Mouse (Mus musculus): ENCODE data around the gene Dnaaf2. TPM values are rescaled to one million over a fixed set of nuclear protein-coding genes. Genes with fewer than 3 reads are reported as not detected.
A peak's percentile ranks its signal among the peaks of the same experiment; 100 is the strongest.

The Dnaaf2 gene
- polyA plus RNA-seq (2014; fragmentation: Nextera tagmentation; extraction: Ambion mirVana): 13.2 and 13.9 TPM in 2 replicates

GRCm38 (mm10) chr12:69198164-69198535 lies at the start of gene Dnaaf2:
TSS of gene Dnaaf2 (minus strand) at chr12:69198429.
- peak within 1 kb of the TSS; percentile 94 for H3K4me3 ChIP-seq (ENCODE audit: low read depth, low read length)
- H3K27ac ChIP-seq (ENCODE audit: low read depth, low read length): peak within 1 kb of the TSS; percentile 89
- under 1% methylated on average over 18 of the region's 18 CpGs for WGBS
- no peaks in the 10 kb centered on the region for H3K27me3 ChIP-seq (ENCODE audit: control insufficient read depth, insufficient read depth, low read length)
- no peaks in the 10 kb centered on the region; the same call in 1 of the 2 replicates for H3K36me3 ChIP-seq (ENCODE audit: control insufficient read depth, insufficient read depth, low read length)
- DNase-seq (ENCODE audit: low spot score) (peak; percentile 84), ATAC-seq (ENCODE audit: low FRiP score) (peak; percentile 60)
- H3K9ac ChIP-seq (ENCODE audit: low read depth, low read length): peak within 1 kb of the TSS; percentile 88
- H3K4me1 ChIP-seq (replicated peaks; ENCODE audit: control insufficient read depth, insufficient read depth, low read length): 0 out of 2 replicates have a peak, but pooled peaks cover 2% of the 10 kb centered on the region
- H3K4me2 ChIP-seq (replicated peaks; ENCODE audit: low read depth, low read length): peak within 1 kb of the TSS; percentile 98
- H3K9me3 ChIP-seq (ENCODE audit: control insufficient read depth, low read length): no peaks in the 10 kb centered on the region

GRCm38 (mm10) chr12:69241771-69242431 lies 43.7 kb upstream of the Dnaaf2 start:
- Histone ChIP-seq H3K9me3 (ENCODE audit: control insufficient read depth, low read length) (no peaks in the 10 kb centered on the region), H3K4me3 (ENCODE audit: low read depth, low read length) (peak overlapping the region; percentile 66), H3K9ac (ENCODE audit: low read depth, low read length) (peak overlapping the region; percentile 87), H3K36me3 (ENCODE audit: control insufficient read depth, insufficient read depth, low read length) (no peaks in the 10 kb centered on the region), H3K4me2 (replicated peaks; ENCODE audit: low read depth, low read length) (peak overlapping the region; percentile 70), H3K4me1 (replicated peaks; ENCODE audit: control insufficient read depth, insufficient read depth, low read length) (no peaks in the 10 kb centered on the region), H3K27me3 (ENCODE audit: control insufficient read depth, insufficient read depth, low read length) (no peaks in the 10 kb centered on the region), H3K27ac (ENCODE audit: low read depth, low read length) (peak overlapping the region; percentile 67)
- ATAC-seq (ENCODE audit: low FRiP score) (peak; percentile 95), DNase-seq (ENCODE audit: low spot score) (peak; percentile 79)
- under 1% methylated on average over 53 of the region's 64 CpGs for WGBS

- DNase-seq (ENCODE audit: low spot score): no peak
These were observed 43.2 kb upstream of the Dnaaf2 start for GRCm38 (mm10) chr12:69241405-69241770.

GRCm38 (mm10) chr12:69240876-69241275 lies 42.6 kb upstream of the Dnaaf2 start, which contains the start of gene Klhdc1:
TSS of gene Klhdc1 (plus strand) at chr12:69241176.
- Histone ChIP-seq H3K4me3 (ENCODE audit: low read depth, low read length) (peak within 1 kb of the TSS; percentile 66), H3K9ac (ENCODE audit: low read depth, low read length) (peak within 1 kb of the TSS; percentile 87), H3K27ac (ENCODE audit: low read depth, low read length) (peak within 1 kb of the TSS; percentile 67), H3K27me3 (ENCODE audit: control insufficient read depth, insufficient read depth, low read length) (no peaks in the 10 kb centered on the region), H3K4me1 (replicated peaks; ENCODE audit: control insufficient read depth, insufficient read depth, low read length) (no peaks in the 10 kb centered on the region), H3K9me3 (ENCODE audit: control insufficient read depth, low read length) (no peaks in the 10 kb centered on the region), H3K4me2 (replicated peaks; ENCODE audit: low read depth, low read length) (peak within 1 kb of the TSS; percentile 70), H3K36me3 (ENCODE audit: control insufficient read depth, insufficient read depth, low read length) (no peaks in the 10 kb centered on the region)
- no peak for ATAC-seq (ENCODE audit: low FRiP score)
- no peak for DNase-seq (ENCODE audit: low spot score)
- 66% methylated on average over 6 of the region's 6 CpGs for WGBS

More at GRCm38 (mm10) chr12:69241405-69241770, 43.2 kb upstream of the Dnaaf2 start:
- Histone ChIP-seq H3K9me3 (ENCODE audit: control insufficient read depth, low read length) (no peaks in the 10 kb centered on the region), H3K4me1 (replicated peaks; ENCODE audit: control insufficient read depth, insufficient read depth, low read length) (no peaks in the 10 kb centered on the region), H3K27ac (ENCODE audit: low read depth, low read length) (peak overlapping the region; percentile 67), H3K9ac (ENCODE audit: low read depth, low read length) (peak overlapping the region; percentile 87), H3K27me3 (ENCODE audit: control insufficient read depth, insufficient read depth, low read length) (no peaks in the 10 kb centered on the region), H3K4me2 (replicated peaks; ENCODE audit: low read depth, low read length) (peak overlapping the region; percentile 70), H3K4me3 (ENCODE audit: low read depth, low read length) (peak overlapping the region; percentile 66), H3K36me3 (ENCODE audit: control insufficient read depth, insufficient read depth, low read length) (no peaks in the 10 kb centered on the region)
- WGBS: 3% methylated on average over 3 of the region's 3 CpGs
- no peak for ATAC-seq (ENCODE audit: low FRiP score)

- no peak overlapping the region for H3K4me3 ChIP-seq (ENCODE audit: low read depth, low read length)
- H3K4me2 ChIP-seq (replicated peaks; ENCODE audit: low read depth, low read length): no peak overlapping the region
- no peaks in the 10 kb centered on the region for H3K9me3 ChIP-seq (ENCODE audit: control insufficient read depth, low read length)
- 52% methylated on average over 3 of the region's 3 CpGs for WGBS
- H3K4me1 ChIP-seq (replicated peaks; ENCODE audit: control insufficient read depth, insufficient read depth, low read length): no peaks in the 10 kb centered on the region
- no peak overlapping the region for H3K27ac ChIP-seq (ENCODE audit: low read depth, low read length)
- no peak overlapping the region for H3K9ac ChIP-seq (ENCODE audit: low read depth, low read length)
- H3K36me3 ChIP-seq (ENCODE audit: control insufficient read depth, insufficient read depth, low read length): no peaks in the 10 kb centered on the region
- no peaks in the 10 kb centered on the region for H3K27me3 ChIP-seq (ENCODE audit: control insufficient read depth, insufficient read depth, low read length)
- no peak for ATAC-seq (ENCODE audit: low FRiP score)
- no peak for DNase-seq (ENCODE audit: low spot score)
These were observed 40.1 kb upstream of the Dnaaf2 start for GRCm38 (mm10) chr12:69238284-69238683.

GRCm38 (mm10) chr12:69235782-69236181 lies 37.6 kb upstream of the Dnaaf2 start:
- Histone ChIP-seq H3K36me3 (ENCODE audit: control insufficient read depth, insufficient read depth, low read length) (no peaks in the 10 kb centered on the region), H3K27ac (ENCODE audit: low read depth, low read length) (no peak overlapping the region), H3K9me3 (ENCODE audit: control insufficient read depth, low read length) (no peaks in the 10 kb centered on the region), H3K9ac (ENCODE audit: low read depth, low read length) (no peak overlapping the region), H3K4me2 (replicated peaks; ENCODE audit: low read depth, low read length) (no peak overlapping the region), H3K4me1 (replicated peaks; ENCODE audit: control insufficient read depth, insufficient read depth, low read length) (no peaks in the 10 kb centered on the region), H3K4me3 (ENCODE audit: low read depth, low read length) (no peak overlapping the region), H3K27me3 (ENCODE audit: control insufficient read depth, insufficient read depth, low read length) (no peaks in the 10 kb centered on the region)
- no peak for ATAC-seq (ENCODE audit: low FRiP score)
- DNase-seq (ENCODE audit: low spot score): no peak
- 84% methylated on average over 6 of the region's 6 CpGs for WGBS

GRCm38 (mm10) chr12:69229251-69229650 lies 31.0 kb upstream of the Dnaaf2 start:
- Histone ChIP-seq H3K4me3 (ENCODE audit: low read depth, low read length) (no peak overlapping the region), H3K27me3 (ENCODE audit: control insufficient read depth, insufficient read depth, low read length) (no peaks in the 10 kb centered on the region), H3K9ac (ENCODE audit: low read depth, low read length) (no peak overlapping the region), H3K4me2 (replicated peaks; ENCODE audit: low read depth, low read length) (no peak overlapping the region), H3K9me3 (ENCODE audit: control insufficient read depth, low read length) (no peaks in the 10 kb centered on the region), H3K36me3 (ENCODE audit: control insufficient read depth, insufficient read depth, low read length) (no peaks in the 10 kb centered on the region), H3K4me1 (replicated peaks; ENCODE audit: control insufficient read depth, insufficient read depth, low read length) (no peaks in the 10 kb centered on the region), H3K27ac (ENCODE audit: low read depth, low read length) (no peak overlapping the region)
- 69% methylated on average over 2 of the region's 2 CpGs for WGBS
- DNase-seq (ENCODE audit: low spot score) (no peak), ATAC-seq (ENCODE audit: low FRiP score) (no peak)

GRCm38 (mm10) chr12:69227776-69228466 lies 29.7 kb upstream of the Dnaaf2 start, which contains the start of gene Pole2:
TSS of gene Pole2 (minus strand) at chr12:69228195.
- H3K36me3 ChIP-seq (ENCODE audit: control insufficient read depth, insufficient read depth, low read length): no peaks in the 10 kb centered on the region
- H3K27me3 ChIP-seq (ENCODE audit: control insufficient read depth, insufficient read depth, low read length): no peaks in the 10 kb centered on the region
- no peak within 1 kb of the TSS for H3K27ac ChIP-seq (ENCODE audit: low read depth, low read length)
- no peaks in the 10 kb centered on the region for H3K4me1 ChIP-seq (replicated peaks; ENCODE audit: control insufficient read depth, insufficient read depth, low read length)
- ATAC-seq (ENCODE audit: low FRiP score) (peak; percentile 94), DNase-seq (ENCODE audit: low spot score) (peak; percentile 88)
- no peaks in the 10 kb centered on the region for H3K9me3 ChIP-seq (ENCODE audit: control insufficient read depth, low read length)
- H3K4me2 ChIP-seq (replicated peaks; ENCODE audit: low read depth, low read length): peak within 1 kb of the TSS; percentile 43
- peak within 1 kb of the TSS; percentile 58 for H3K9ac ChIP-seq (ENCODE audit: low read depth, low read length)
- WGBS: under 1% methylated on average over 32 of the region's 37 CpGs
- peak within 1 kb of the TSS; percentile 56 for H3K4me3 ChIP-seq (ENCODE audit: low read depth, low read length)
